ENCODE assay signal across 1 mouse cellular context in the genomic region with DNA sequence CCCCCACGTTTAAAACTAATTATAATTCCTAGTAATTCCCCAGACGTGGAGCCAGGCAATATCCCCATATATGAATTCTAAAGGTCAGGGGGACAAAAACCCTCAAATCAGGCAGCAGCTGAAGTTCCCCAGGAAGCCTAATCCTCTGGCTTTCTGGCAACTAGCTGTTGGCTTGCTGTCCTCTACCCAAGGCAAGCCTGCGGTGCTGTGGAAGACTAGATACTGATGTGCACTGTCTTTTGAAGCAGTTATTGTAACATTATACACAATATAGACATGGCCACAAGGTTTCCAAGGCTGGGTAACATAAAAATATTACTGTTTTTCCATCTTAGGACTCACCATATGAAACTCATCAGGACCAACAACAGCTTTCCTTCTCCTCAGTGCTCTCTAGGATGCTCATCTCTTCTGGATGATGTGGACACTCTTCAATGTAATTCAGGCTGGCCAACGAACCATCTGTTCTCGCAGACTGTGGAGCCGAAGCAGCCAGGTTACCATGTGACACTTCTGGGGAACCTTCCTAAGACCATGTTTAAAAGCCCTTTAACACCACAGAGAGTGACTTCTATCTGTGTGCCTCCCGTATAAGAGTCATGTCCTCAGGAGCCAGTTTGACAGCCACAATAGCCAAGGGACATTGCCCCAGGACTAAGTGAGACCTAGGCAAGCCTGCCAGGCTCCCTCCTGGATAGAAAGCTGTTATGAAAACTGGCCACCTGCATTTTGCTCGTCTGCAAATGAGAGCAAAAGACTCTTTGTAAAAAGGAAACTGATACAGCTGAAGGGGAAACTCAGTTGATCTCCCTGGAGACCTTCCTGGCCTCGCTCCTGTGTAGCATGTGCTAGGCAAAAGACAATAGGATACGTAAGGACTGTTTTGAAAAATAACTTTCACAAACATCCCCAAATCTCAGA.
A peak's percentile ranks its signal among the peaks of the same experiment; 100 is the strongest.
TF ChIP-seq lines count a peak whose summit lies in the region.

No protein-coding gene starts in this region.

TF ChIP-seq in CH12.LX, 34 proteins besides CTCF, POLR2A, EP300 and RAD21 (continued from another document):
- TF ChIP-seq RCOR1 (conservative IDR thresholded peaks at IDR 0.05; ENCODE audit: low read depth, low read length) (0 out of 2 replicates have a peak, but pooled peaks have one; percentile 62), ELF1 (IDR thresholded peaks at IDR 0.05; ENCODE audit: low read depth, low read length) (0 out of 2 replicates have a peak, but pooled peaks have one; percentile 8), USF1 (IDR thresholded peaks at IDR 0.05; ENCODE audit: low read depth, low read length) (peak; percentile 6)
